Mouse (Mus musculus): Measurements from ENCODE around the gene Zfp260. TPM values are rescaled to one million over a fixed set of nuclear protein-coding genes. Genes with fewer than 3 reads are reported as not detected.

Zfp260 gene
- polyA plus RNA-seq, 1 experiment from 2014 or later: 138 TPM

DNA sequence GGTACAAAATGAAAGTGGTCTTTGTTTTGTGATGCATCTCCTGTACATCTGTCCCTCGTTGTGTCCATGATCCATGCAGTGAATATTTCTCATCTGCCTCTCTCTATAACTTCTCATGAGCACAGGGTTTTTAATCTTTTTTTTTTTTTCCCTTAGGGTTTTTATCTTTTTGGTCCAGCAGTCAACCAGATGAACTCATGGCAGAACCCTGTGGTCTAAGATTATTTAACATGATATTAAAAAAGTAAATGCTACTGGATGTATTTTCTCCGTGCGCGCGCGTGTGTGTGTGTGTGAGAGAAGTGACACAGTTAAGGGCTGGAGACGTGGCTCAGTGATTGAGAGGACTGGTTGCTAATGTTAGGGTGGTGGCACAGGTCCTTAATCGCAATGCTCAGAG lies 35.3 kb downstream of the Zfp260 start:
- Histone ChIP-seq H3K4me1 (replicated peaks) (no peaks in the 10 kb centered on the region), H3K4me2 (no peak overlapping the region), H3K36me3 (peaks cover 90% of the 10 kb centered on the region), H3K4me3 (replicated peaks) (no peak overlapping the region), H3K27ac (no peak overlapping the region), H3K27me3 (no peaks in the 10 kb centered on the region), H3K9ac (replicated peaks) (no peak overlapping the region), H3K9me3 (peaks cover 6% of the 10 kb centered on the region; the same call in 1 of the 2 replicates)
- ATAC-seq (ENCODE audit: insufficient number of reproducible peaks, insufficient read depth, low FRiP score, low TSS enrichment, low read depth): no peak
- WGBS: 94% methylated on average over 8 of the region's 8 CpGs

DNA sequence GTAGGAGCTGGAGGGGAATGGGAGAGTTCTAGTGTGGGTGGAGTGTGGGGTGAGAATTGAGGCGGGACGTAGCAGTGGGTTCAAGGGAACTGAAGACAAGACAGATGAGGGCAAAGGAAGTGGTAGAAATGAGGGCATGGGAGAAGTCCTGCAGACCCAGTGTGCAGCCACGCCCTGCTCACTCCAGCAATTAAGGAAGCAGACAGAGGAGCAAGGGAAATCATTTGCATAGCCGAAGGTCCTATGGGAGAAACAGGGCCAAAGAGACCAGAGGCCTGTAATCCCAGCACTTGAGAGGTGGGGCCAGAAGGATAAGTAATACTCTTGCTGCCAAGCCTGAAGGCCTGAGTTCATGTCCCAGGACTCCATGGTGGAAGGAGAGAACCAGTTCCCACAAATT lies 37.8 kb downstream of the Zfp260 start:
- no peaks in the 10 kb centered on the region for H3K4me1 ChIP-seq (replicated peaks)
- H3K4me3 ChIP-seq (replicated peaks): no peak overlapping the region
- H3K4me2 ChIP-seq: no peak overlapping the region
- no peak overlapping the region for H3K27ac ChIP-seq
- H3K27me3 ChIP-seq: no peaks in the 10 kb centered on the region
- 89% methylated on average over 4 of the region's 4 CpGs for WGBS
- H3K9ac ChIP-seq (replicated peaks): no peak overlapping the region
- ATAC-seq (ENCODE audit: insufficient number of reproducible peaks, insufficient read depth, low FRiP score, low TSS enrichment, low read depth): no peak
- H3K36me3 ChIP-seq: peaks cover 95% of the 10 kb centered on the region
- H3K9me3 ChIP-seq: peaks cover 9% of the 10 kb centered on the region; the same call in 1 of the 2 replicates

GRCm38 (mm10) chr7:30136826-30137225 lies 42.2 kb downstream of the Zfp260 start:
- no peaks in the 10 kb centered on the region for H3K27me3 ChIP-seq
- no peak overlapping the region for H3K9ac ChIP-seq (replicated peaks)
- WGBS: 90% methylated on average over 10 of the region's 10 CpGs
- ATAC-seq (ENCODE audit: insufficient number of reproducible peaks, insufficient read depth, low FRiP score, low TSS enrichment, low read depth): no peak
- no peak overlapping the region for H3K4me3 ChIP-seq (replicated peaks)
- H3K4me1 ChIP-seq (replicated peaks): no peaks in the 10 kb centered on the region
- H3K36me3 ChIP-seq: peaks cover 92% of the 10 kb centered on the region
- H3K27ac ChIP-seq: no peak overlapping the region
- H3K9me3 ChIP-seq: peaks cover 9% of the 10 kb centered on the region; the same call in 1 of the 2 replicates
- no peak overlapping the region for H3K4me2 ChIP-seq

GRCm38 (mm10) chr7:30143170-30143554 lies 48.6 kb downstream of the Zfp260 start:
- peak overlapping the region; percentile 94 for H3K27ac ChIP-seq
- H3K4me3 ChIP-seq (replicated peaks): peak overlapping the region; percentile 55
- H3K9me3 ChIP-seq: peaks cover 19% of the 10 kb centered on the region
- H3K9ac ChIP-seq (replicated peaks): peak overlapping the region; percentile 75; the same call in 1 of the 2 replicates
- 16% methylated on average over 8 of the region's 8 CpGs for WGBS
- 0 out of 2 replicates have a peak, but pooled peaks have one; percentile 12 for ATAC-seq (ENCODE audit: insufficient number of reproducible peaks, insufficient read depth, low FRiP score, low TSS enrichment, low read depth)
- 0 out of 2 replicates have a peak, but pooled peaks cover 4% of the 10 kb centered on the region for H3K4me1 ChIP-seq (replicated peaks)
- no peaks in the 10 kb centered on the region for H3K27me3 ChIP-seq
- peaks cover 61% of the 10 kb centered on the region for H3K36me3 ChIP-seq
- H3K4me2 ChIP-seq: peak overlapping the region; percentile 63

DNA sequence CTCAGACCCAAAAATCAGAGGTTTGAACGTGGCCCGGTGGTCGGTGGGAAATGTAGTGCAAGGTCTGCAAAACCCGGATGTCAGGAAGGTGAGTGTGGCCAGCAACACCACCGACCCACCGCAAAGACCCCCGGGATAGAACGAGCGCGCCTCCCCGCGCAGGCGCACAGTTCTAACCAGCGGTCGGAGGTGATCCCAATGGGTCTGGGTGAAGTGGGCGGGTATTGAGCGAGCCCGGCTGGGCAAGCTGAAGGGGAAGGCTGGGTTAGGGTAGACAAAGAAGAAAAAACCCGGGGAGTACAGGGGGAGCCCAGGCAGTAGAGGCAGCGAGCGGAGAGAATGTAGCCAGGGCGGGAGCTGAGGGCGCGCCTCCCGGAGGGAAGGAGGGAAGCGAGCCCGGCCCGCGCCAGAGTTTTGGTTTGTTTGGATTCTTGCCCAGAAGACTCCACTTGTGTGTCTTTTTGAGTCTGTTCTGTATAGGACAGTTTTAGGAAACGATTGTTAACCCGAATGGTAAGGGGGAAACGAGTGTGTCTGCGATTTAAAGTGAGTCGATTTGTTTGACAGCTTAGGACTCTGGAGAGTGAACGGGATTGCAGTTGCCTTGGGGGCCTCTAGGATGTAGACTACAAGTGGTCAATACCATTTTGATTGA lies 49.1 kb downstream of the Zfp260 start:
- Histone ChIP-seq H3K4me1 (replicated peaks) (0 out of 2 replicates have a peak, but pooled peaks cover 4% of the 10 kb centered on the region), H3K27me3 (no peaks in the 10 kb centered on the region), H3K27ac (peak overlapping the region; percentile 94), H3K4me3 (replicated peaks) (peak overlapping the region; percentile 55), H3K36me3 (peaks cover 60% of the 10 kb centered on the region), H3K9ac (replicated peaks) (peak overlapping the region; percentile 75), H3K9me3 (peaks cover 24% of the 10 kb centered on the region), H3K4me2 (peak overlapping the region; percentile 63)
- WGBS: 3% methylated on average over 35 of the region's 35 CpGs
- ATAC-seq (ENCODE audit: insufficient number of reproducible peaks, insufficient read depth, low FRiP score, low TSS enrichment, low read depth): peak; percentile 93

- H3K4me2 ChIP-seq: no peak overlapping the region
- no peak overlapping the region for H3K27ac ChIP-seq
- no peak for ATAC-seq (ENCODE audit: insufficient number of reproducible peaks, insufficient read depth, low FRiP score, low TSS enrichment, low read depth)
- H3K4me1 ChIP-seq (replicated peaks): 0 out of 2 replicates have a peak, but pooled peaks cover 4% of the 10 kb centered on the region
- 93% methylated on average over 5 of the region's 5 CpGs for WGBS
- no peak overlapping the region for H3K9ac ChIP-seq (replicated peaks)
- no peak overlapping the region for H3K4me3 ChIP-seq (replicated peaks)
- H3K36me3 ChIP-seq: peaks cover 55% of the 10 kb centered on the region
- H3K9me3 ChIP-seq: peaks cover 55% of the 10 kb centered on the region
- no peaks in the 10 kb centered on the region for H3K27me3 ChIP-seq
Observed at GRCm38 (mm10) chr7:30147011-30147410, 52.4 kb downstream of the Zfp260 start.

DNA sequence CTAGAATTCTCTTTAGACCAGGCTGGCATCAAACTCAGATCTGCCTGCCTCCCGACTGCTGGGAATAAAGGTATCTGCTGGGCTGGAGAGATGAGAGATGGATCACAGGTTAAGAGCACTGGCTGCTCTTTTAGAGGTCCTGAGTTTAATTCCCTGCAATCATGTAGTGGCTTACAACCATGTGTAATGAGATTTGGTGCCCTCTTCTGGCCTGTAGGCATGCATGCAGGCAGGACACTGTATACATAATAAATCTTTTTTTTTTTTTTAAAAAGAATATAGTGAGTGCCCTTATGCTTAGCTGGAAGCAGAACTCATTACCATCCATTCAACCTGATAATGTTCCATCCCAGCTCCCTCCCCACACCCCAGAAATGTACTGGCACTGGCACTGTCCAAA lies 59.5 kb downstream of the Zfp260 start:
- peaks cover 90% of the 10 kb centered on the region for H3K9me3 ChIP-seq
- H3K27me3 ChIP-seq: no peaks in the 10 kb centered on the region
- H3K9ac ChIP-seq (replicated peaks): no peak overlapping the region
- peaks cover 82% of the 10 kb centered on the region for H3K36me3 ChIP-seq
- H3K4me2 ChIP-seq: no peak overlapping the region
- no peak overlapping the region for H3K27ac ChIP-seq
- 78% methylated on average over 1 of the region's 1 CpGs for WGBS
- no peak overlapping the region for H3K4me3 ChIP-seq (replicated peaks)
- H3K4me1 ChIP-seq (replicated peaks): no peaks in the 10 kb centered on the region
- no peak for ATAC-seq (ENCODE audit: insufficient number of reproducible peaks, insufficient read depth, low FRiP score, low TSS enrichment, low read depth)

- Histone ChIP-seq H3K4me3 (replicated peaks) (no peak overlapping the region), H3K36me3 (peaks cover 86% of the 10 kb centered on the region), H3K9me3 (peaks cover 87% of the 10 kb centered on the region), H3K27ac (no peak overlapping the region), H3K9ac (replicated peaks) (no peak overlapping the region), H3K27me3 (no peaks in the 10 kb centered on the region), H3K4me1 (replicated peaks) (no peaks in the 10 kb centered on the region), H3K4me2 (no peak overlapping the region)
- WGBS: 97% methylated on average over 3 of the region's 3 CpGs
- no peak for ATAC-seq (ENCODE audit: insufficient number of reproducible peaks, insufficient read depth, low FRiP score, low TSS enrichment, low read depth)
Observed at GRCm38 (mm10) chr7:30155507-30155906, 60.9 kb downstream of the Zfp260 start.

Small RNA genes within 50 kb of the gene (microRNA-seq; reads per million reads assigned to microRNA genes)
- gene Gm23368: not detected

Other genes with a start within 250 kb of the Zfp260 start
- 9.0 and 10.2 TPM in 2 replicates for gene Zfp940, start 241.1 kb upstream of the Zfp260 start, polyA plus RNA-seq (2016; fragmentation: Nextera tagmentation; extraction: Ambion mirVana)
- 12.2 TPM in 2 replicates for gene Zfp420, start 234.8 kb upstream of the Zfp260 start, polyA plus RNA-seq (2016; fragmentation: Nextera tagmentation; extraction: Ambion mirVana)
- 12.8 and 13.3 TPM in 2 replicates for gene Zfp27, start 188.2 kb upstream of the Zfp260 start, polyA plus RNA-seq (2016; fragmentation: Nextera tagmentation; extraction: Ambion mirVana)
- 6.7 TPM in 2 replicates for gene Zfp383, start 186.6 kb upstream of the Zfp260 start, polyA plus RNA-seq (2016; fragmentation: Nextera tagmentation; extraction: Ambion mirVana)
- gene Zfp74, start 140.7 kb upstream of the Zfp260 start, polyA plus RNA-seq (2016; fragmentation: Nextera tagmentation; extraction: Ambion mirVana): 15.5 and 18.0 TPM in 2 replicates
- gene Zfp568, start 110.8 kb upstream of the Zfp260 start, polyA plus RNA-seq (2016; fragmentation: Nextera tagmentation; extraction: Ambion mirVana): 31.5 and 33.0 TPM in 2 replicates
- 4.7 and 4.8 TPM in 2 replicates for gene Zfp14, start 43.4 kb upstream of the Zfp260 start, polyA plus RNA-seq (2016; fragmentation: Nextera tagmentation; extraction: Ambion mirVana)
- 6.8 and 7.1 TPM in 2 replicates for gene Zfp82, start 21.9 kb upstream of the Zfp260 start, polyA plus RNA-seq (2016; fragmentation: Nextera tagmentation; extraction: Ambion mirVana)
- gene Gm26920, start 4.4 kb upstream of the Zfp260 start, polyA plus RNA-seq (2016; fragmentation: Nextera tagmentation; extraction: Ambion mirVana): 3.4 and 3.7 TPM in 2 replicates
- 17.0 and 25.0 TPM in 2 replicates for gene Zfp566, start 4.2 kb upstream of the Zfp260 start, polyA plus RNA-seq (2016; fragmentation: Nextera tagmentation; extraction: Ambion mirVana)
- gene Zfp382, start 27.2 kb downstream of the Zfp260 start, polyA plus RNA-seq (2016; fragmentation: Nextera tagmentation; extraction: Ambion mirVana): 11.8 and 16.7 TPM in 2 replicates
- gene Zfp146, start 75.0 kb downstream of the Zfp260 start, polyA plus RNA-seq (2016; fragmentation: Nextera tagmentation; extraction: Ambion mirVana): 19.1 and 23.0 TPM in 2 replicates
- 2.4 and 2.9 TPM in 2 replicates for gene Cox7a1, start 89.4 kb downstream of the Zfp260 start, polyA plus RNA-seq (2016; fragmentation: Nextera tagmentation; extraction: Ambion mirVana)
- gene Capns1, start 104.0 kb downstream of the Zfp260 start, polyA plus RNA-seq (2016; fragmentation: Nextera tagmentation; extraction: Ambion mirVana): 75.6 and 77.9 TPM in 2 replicates
- gene Polr2i, start 137.2 kb downstream of the Zfp260 start, polyA plus RNA-seq (2016; fragmentation: Nextera tagmentation; extraction: Ambion mirVana): 174 and 182 TPM in 2 replicates
- 214 and 222 TPM in 2 replicates for gene Tbcb, start 137.5 kb downstream of the Zfp260 start, polyA plus RNA-seq (2016; fragmentation: Nextera tagmentation; extraction: Ambion mirVana)
- gene Ovol3, start 140.9 kb downstream of the Zfp260 start, polyA plus RNA-seq (2016; fragmentation: Nextera tagmentation; extraction: Ambion mirVana): not detected in 2 replicates
- 0.15 and 0.26 TPM in 2 replicates for gene Thap8, start 185.3 kb downstream of the Zfp260 start, polyA plus RNA-seq (2016; fragmentation: Nextera tagmentation; extraction: Ambion mirVana)
- gene Wdr62, start 185.6 kb downstream of the Zfp260 start, polyA plus RNA-seq (2016; fragmentation: Nextera tagmentation; extraction: Ambion mirVana): 9.7 and 10.6 TPM in 2 replicates
- gene Clip3, start 197.0 kb downstream of the Zfp260 start, polyA plus RNA-seq (2016; fragmentation: Nextera tagmentation; extraction: Ambion mirVana): 39.7 and 46.6 TPM in 2 replicates
- 101 TPM in 2 replicates for gene Alkbh6, start 213.9 kb downstream of the Zfp260 start, polyA plus RNA-seq (2016; fragmentation: Nextera tagmentation; extraction: Ambion mirVana)
- 84.6 and 98.6 TPM in 2 replicates for gene Syne4, start 220.0 kb downstream of the Zfp260 start, polyA plus RNA-seq (2016; fragmentation: Nextera tagmentation; extraction: Ambion mirVana)
- gene E130208F15Rik, start 227.0 kb downstream of the Zfp260 start, polyA plus RNA-seq (2016; fragmentation: Nextera tagmentation; extraction: Ambion mirVana): 0.97 and 5.0 TPM in 2 replicates
- 20.7 and 23.6 TPM in 2 replicates for gene Sdhaf1, start 229.1 kb downstream of the Zfp260 start, polyA plus RNA-seq (2016; fragmentation: Nextera tagmentation; extraction: Ambion mirVana)